Mouse (Mus musculus) layer of hippocampus, postnatal 36 days (tissue): ENCODE measurements around the gene Hist1h2bn. TPM values are rescaled to one million over a fixed set of nuclear protein-coding genes. Genes with fewer than 3 reads are reported as not detected.
A peak's percentile ranks its signal among the peaks of the same experiment; 100 is the strongest.
"Not testable (repeated sequence)": the region's sequence is repeated elsewhere in the genome, so short reads cannot be mapped to it uniquely, and the experiment has no call there.

Source experiments
- DNase-seq, 2 experiments: peaks; one replicate each; pipeline ENCODE4 v3.0.0; 2022
- total RNA-seq, 2 experiments: library from RNA; stranded (reverse); gene quantifications; 2 replicates each; pipeline ENCODE4 v1.2.3; 2021

Hist1h2bn gene
- total RNA-seq, 2 experiments from 2014 or later: 5.4 to 10.8 TPM

- DNase-seq: no peak
These were observed 25.9 kb upstream of the Hist1h2bn start for GRCm38 (mm10) chr13:21727948-21728572.

- DNase-seq: no peak
These were observed 24.4 kb upstream of the Hist1h2bn start for GRCm38 (mm10) chr13:21729544-21729943.

- DNase-seq: no peak
These were observed 20.5 kb upstream of the Hist1h2bn start for GRCm38 (mm10) chr13:21733466-21733865.

- peak; percentile 55 to 67 for DNase-seq
These were observed 19.7 kb upstream of the Hist1h2bn start for GRCm38 (mm10) chr13:21734010-21734905.

GRCm38 (mm10) chr13:21734906-21735767 lies 18.8 kb upstream of the Hist1h2bn start, which contains the start of gene Hist1h4j:
Gene Hist1h4j (plus strand): TSS chr13:21735064.
- DNase-seq: peak; percentile 69 to 71

GRCm38 (mm10) chr13:21745006-21745405 lies 8.9 kb upstream of the Hist1h2bn start:
- DNase-seq: no peak

- DNase-seq: no peak
These were observed 4.3 kb upstream of the Hist1h2bn start for GRCm38 (mm10) chr13:21749387-21750158.

GRCm38 (mm10) chr13:21750159-21751017 lies 3.5 kb upstream of the Hist1h2bn start, which contains the start of gene Hist1h4k:
Gene Hist1h4k (minus strand): TSS chr13:21750505.
- peak; percentile 90 to 91 for DNase-seq

- no peak for DNase-seq
These were observed 2.5 kb upstream of the Hist1h2bn start for GRCm38 (mm10) chr13:21751417-21751816.

- DNase-seq: no peak
These were observed 2.1 kb upstream of the Hist1h2bn start for GRCm38 (mm10) chr13:21751827-21752226.

- DNase-seq: no peak
These were observed 1.6 kb upstream of the Hist1h2bn start for GRCm38 (mm10) chr13:21752356-21752755.

- no peak for DNase-seq
These were observed 836 bp upstream of the Hist1h2bn start for GRCm38 (mm10) chr13:21753051-21753523.

GRCm38 (mm10) chr13:21754294-21755001 lies 525 bp downstream of the Hist1h2bn start:
- DNase-seq: not testable (repeated sequence)

- DNase-seq: no peak
These were observed 1.8 kb downstream of the Hist1h2bn start for GRCm38 (mm10) chr13:21755707-21756106.

GRCm38 (mm10) chr13:21778814-21779766 lies 25.2 kb downstream of the Hist1h2bn start:
- peak; percentile 43 to 48 for DNase-seq

GRCm38 (mm10) chr13:21779767-21780731 lies 26.1 kb downstream of the Hist1h2bn start, which contains the start of gene Hist1h1b:
Gene Hist1h1b (minus strand): TSS chr13:21780625.
- DNase-seq: peak; percentile 32 to 34

GRCm38 (mm10) chr13:21781021-21781555 lies 27.2 kb downstream of the Hist1h2bn start:
- no peak for DNase-seq
